Mouse (Mus musculus): ENCODE results near the gene Ppp1r9a. TPM values are rescaled to one million over a fixed set of nuclear protein-coding genes. Genes with fewer than 3 reads are reported as not detected.

Gene Ppp1r9a
- total and polyA plus RNA-seq, 3 experiments, result 0.03 TPM; not detected in 2

GRCm38 (mm10) chr6:5172571-5172970 is 269.9 kb downstream of the Ppp1r9a start:
- Histone ChIP-seq H3K9ac (ENCODE audit: control insufficient read depth, low read depth, low read length, poor library complexity, severe bottlenecking) (no peak overlapping the region), H3K27me3 (ENCODE audit: control insufficient read depth in 1 of 2, insufficient read depth in 2 of 2, low read length in 2 of 2) (peaks cover 3 to 6% of the 10 kb centered on the region in 2 experiments), H3K4me1 (ENCODE audit: control insufficient read depth in 1 of 2, insufficient read depth in 2 of 2, low read length in 2 of 2) (no peaks in the 10 kb centered on the region), H3K9me3 (replicated peaks; ENCODE audit: insufficient read depth, low read length) (no peaks in the 10 kb centered on the region), H3K4me3 (ENCODE audit: control insufficient read depth in 1 of 2, insufficient read depth in 1 of 2, low read depth in 2 of 2, low read length in 2 of 2) (no peak overlapping the region), H3K36me3 (ENCODE audit: control insufficient read depth in 1 of 2, insufficient read depth in 2 of 2, low read length in 2 of 2) (no peaks in the 10 kb centered on the region), H3K79me2 (ENCODE audit: control insufficient read depth, insufficient read depth, low read length, poor library complexity) (no peaks in the 10 kb centered on the region), H3K27ac (ENCODE audit: control insufficient read depth, low read depth, low read length) (no peak overlapping the region)
- DNase-seq (ENCODE audit: low read depth, low spot score), result no peak
- TF ChIP-seq SMC3 (IDR thresholded peaks at IDR 0.05; ENCODE audit: low read depth, low read length) (no peak), MAZ (IDR thresholded peaks at IDR 0.05; ENCODE audit: low read depth, low read length) (no peak), ETS1 (IDR thresholded peaks at IDR 0.05; ENCODE audit: low read depth, low read length) (no peak), ZC3H11A (IDR thresholded peaks at IDR 0.05; ENCODE audit: low read depth, low read length) (no peak), HCFC1 (IDR thresholded peaks at IDR 0.05; ENCODE audit: low read depth, low read length) (no peak), POLR2A (IDR thresholded peaks at IDR 0.05; ENCODE audit: control insufficient read depth in 1 of 2, insufficient read depth in 1 of 2, low read depth in 1 of 2, low read length in 2 of 2, poor library complexity in 1 of 2) (no peak), ELF1 (IDR thresholded peaks at IDR 0.05; ENCODE audit: low read depth, low read length) (no peak), GATA1 (IDR thresholded peaks at IDR 0.05; ENCODE audit: low read depth, low read length) (no peak)

GRCm38 (mm10) chr6:5174179-5174812 is 271.6 kb downstream of the Ppp1r9a start:
- TF ChIP-seq EP300 (IDR thresholded peaks at IDR 0.05; ENCODE audit: low read depth in 1 of 2, low read length in 2 of 2) (no peak), RAD21 (IDR thresholded peaks at IDR 0.05; ENCODE audit: low read depth, low read length) (no peak), NRF1 (IDR thresholded peaks at IDR 0.05; ENCODE audit: insufficient read depth, low read depth, low read length, poor library complexity, severe bottlenecking) (no peak), USF1 (IDR thresholded peaks at IDR 0.05; ENCODE audit: low read depth, low read length) (no peak), CHD2 (IDR thresholded peaks at IDR 0.05; ENCODE audit: low read length) (no peak)
- Histone ChIP-seq H3K9me3 (replicated peaks; ENCODE audit: insufficient read depth, low read length) (no peaks in the 10 kb centered on the region), H3K4me1 (ENCODE audit: control insufficient read depth in 1 of 2, insufficient read depth in 2 of 2, low read length in 2 of 2) (no peaks in the 10 kb centered on the region), H3K79me2 (ENCODE audit: control insufficient read depth, insufficient read depth, low read length, poor library complexity) (no peaks in the 10 kb centered on the region), H3K9ac (ENCODE audit: control insufficient read depth, low read depth, low read length, poor library complexity, severe bottlenecking) (no peak overlapping the region), H3K36me3 (ENCODE audit: control insufficient read depth in 1 of 2, insufficient read depth in 2 of 2, low read length in 2 of 2) (no peaks in the 10 kb centered on the region), H3K27ac (ENCODE audit: control insufficient read depth, low read depth, low read length) (no peak overlapping the region), H3K27me3 (ENCODE audit: control insufficient read depth in 1 of 2, insufficient read depth in 2 of 2, low read length in 2 of 2) (peaks cover 3 to 8% of the 10 kb centered on the region in 2 experiments), H3K4me3 (ENCODE audit: control insufficient read depth in 1 of 2, insufficient read depth in 1 of 2, low read depth in 2 of 2, low read length in 2 of 2) (no peak overlapping the region)
- DNase-seq (ENCODE audit: low read depth, low spot score), result no peak
